Mouse (Mus musculus) kidney, embryonic 16.5 days (tissue): ENCODE results near the gene Stxbp3. TPM values are rescaled to one million over a fixed set of nuclear protein-coding genes. Genes with fewer than 3 reads are reported as not detected.

Experiments
- ATAC-seq: fragments of 200-750 bp; cut with Nextera tagmentation; 2 replicates; pipeline ENCODE4 v1.8.0; 2017; ENCODE audit warnings: moderate TSS enrichment; ENCODE audit not compliant: low FRiP score, low TSS enrichment
- H3K27ac ChIP-seq: fragments of 300-500 bp; sonication (generic); 2 replicates; pipeline ENCODE4 v1.5.1; 2014; ENCODE audit warnings: low read length
- H3K27me3 ChIP-seq: fragments of 300-500 bp; sonication (generic); 2 replicates; pipeline ENCODE4 v1.6.1; 2014; ENCODE audit warnings: low read length, control low read depth, mixed read lengths; ENCODE audit not compliant: insufficient read depth
- H3K36me3 ChIP-seq: fragments of 300-500 bp; sonication (generic); 2 replicates; pipeline ENCODE4 v1.6.1; 2014; ENCODE audit warnings: low read length, control low read depth, mixed read lengths; ENCODE audit not compliant: insufficient read depth
- H3K4me1 ChIP-seq: fragments of 300-500 bp; sonication (generic); 2 replicates; pipeline ENCODE4 v1.6.1; 2014; ENCODE audit warnings: low read length, control low read depth, mixed read lengths; ENCODE audit not compliant: insufficient read depth
- H3K4me2 ChIP-seq: fragments of 300-500 bp; sonication (generic); replicated peaks from 2 replicates; pipeline ENCODE4 v1.6.1; 2014; ENCODE audit warnings: low read depth, low read length
- H3K4me3 ChIP-seq: fragments of 300-500 bp; sonication (generic); 2 replicates; pipeline ENCODE4 v1.5.1; 2014; ENCODE audit warnings: mild to moderate bottlenecking, low read length
- H3K9ac ChIP-seq: fragments of 300-500 bp; sonication (generic); replicated peaks from 2 replicates; pipeline ENCODE4 v1.6.1; 2014; ENCODE audit warnings: low read length
- H3K9me3 ChIP-seq: fragments of 300-500 bp; sonication (generic); 2 replicates; pipeline ENCODE4 v1.6.1; 2016; ENCODE audit warnings: low read length, control low read depth
- WGBS: fragments of 180-500 bp; shearing (Covaris S2); extraction: QIAGEN DNeasy Blood & Tissue Kit; methylation state at CpG from one replicate; pipeline ENCODE4 v1.1.7; 2014; 5-methylcytosine and 5-hydroxymethylcytosine counted together
- polyA plus RNA-seq: library from polyadenylated mRNA; unstranded; fragments of >200 nt; fragmentation: Nextera tagmentation; extraction: Ambion mirVana; gene quantifications from 2 replicates; pipeline ENCODE4 v1.2.1, GENCODE M21; 2015

Stxbp3 gene
- polyA plus RNA-seq, 1 experiment from 2014 or later: 38.8 TPM

- ATAC-seq: no peak
- Histone ChIP-seq H3K4me1 (peaks cover 8% of the 10 kb centered on the region; the same call in 1 of the 2 replicates), H3K4me2 (no peak overlapping the region), H3K9ac (no peak overlapping the region), H3K27ac (no peak overlapping the region), H3K27me3 (peaks cover 6% of the 10 kb centered on the region), H3K36me3 (no peaks in the 10 kb centered on the region), H3K9me3 (no peaks in the 10 kb centered on the region), H3K4me3 (no peak overlapping the region)
- WGBS: 49% methylated on average over 7 of the region's 7 CpGs
Measured at GRCm38 (mm10) chr3:108764976-108765375, 75.3 kb downstream of the Stxbp3 start.

DNA sequence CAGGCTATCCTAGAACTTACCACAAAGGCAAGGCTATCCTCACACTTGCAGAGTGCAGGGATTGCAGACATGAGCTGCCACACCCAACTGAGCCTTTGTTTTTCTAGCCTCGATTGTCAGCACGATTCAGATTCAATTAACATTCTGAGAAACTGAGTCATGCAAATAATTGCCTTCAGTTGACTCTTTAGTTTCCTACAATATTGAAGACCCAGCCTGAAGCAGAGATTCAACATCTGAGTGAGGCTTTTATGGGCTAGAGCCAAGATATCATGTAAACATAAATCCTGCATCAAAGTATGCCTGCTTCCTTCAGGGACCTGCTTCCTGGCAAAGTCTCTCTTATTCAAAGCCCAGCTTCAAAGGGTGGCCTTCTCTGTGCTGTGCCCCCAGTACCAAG, 76.6 kb downstream of the Stxbp3 start:
- peaks cover 6% of the 10 kb centered on the region for H3K27me3 ChIP-seq
- H3K4me3 ChIP-seq: no peak overlapping the region
- no peaks in the 10 kb centered on the region for H3K9me3 ChIP-seq
- 0 out of 2 replicates have a peak, but pooled peaks cover 5% of the 10 kb centered on the region for H3K4me1 ChIP-seq
- H3K4me2 ChIP-seq: no peak overlapping the region
- no peak for ATAC-seq
- H3K36me3 ChIP-seq: no peaks in the 10 kb centered on the region
- no peak overlapping the region for H3K27ac ChIP-seq
- no peak overlapping the region for H3K9ac ChIP-seq
- WGBS: 59% methylated on average over 2 of the region's 2 CpGs

- Histone ChIP-seq H3K4me1 (0 out of 2 replicates have a peak, but pooled peaks cover 5% of the 10 kb centered on the region), H3K9ac (no peak overlapping the region), H3K27me3 (peaks cover 6% of the 10 kb centered on the region), H3K27ac (no peak overlapping the region), H3K4me3 (no peak overlapping the region), H3K9me3 (no peaks in the 10 kb centered on the region), H3K36me3 (no peaks in the 10 kb centered on the region), H3K4me2 (no peak overlapping the region)
- WGBS: 75% methylated on average over 7 of the region's 7 CpGs
- ATAC-seq: no peak
Measured at GRCm38 (mm10) chr3:108762597-108763111, 77.7 kb downstream of the Stxbp3 start.

DNA sequence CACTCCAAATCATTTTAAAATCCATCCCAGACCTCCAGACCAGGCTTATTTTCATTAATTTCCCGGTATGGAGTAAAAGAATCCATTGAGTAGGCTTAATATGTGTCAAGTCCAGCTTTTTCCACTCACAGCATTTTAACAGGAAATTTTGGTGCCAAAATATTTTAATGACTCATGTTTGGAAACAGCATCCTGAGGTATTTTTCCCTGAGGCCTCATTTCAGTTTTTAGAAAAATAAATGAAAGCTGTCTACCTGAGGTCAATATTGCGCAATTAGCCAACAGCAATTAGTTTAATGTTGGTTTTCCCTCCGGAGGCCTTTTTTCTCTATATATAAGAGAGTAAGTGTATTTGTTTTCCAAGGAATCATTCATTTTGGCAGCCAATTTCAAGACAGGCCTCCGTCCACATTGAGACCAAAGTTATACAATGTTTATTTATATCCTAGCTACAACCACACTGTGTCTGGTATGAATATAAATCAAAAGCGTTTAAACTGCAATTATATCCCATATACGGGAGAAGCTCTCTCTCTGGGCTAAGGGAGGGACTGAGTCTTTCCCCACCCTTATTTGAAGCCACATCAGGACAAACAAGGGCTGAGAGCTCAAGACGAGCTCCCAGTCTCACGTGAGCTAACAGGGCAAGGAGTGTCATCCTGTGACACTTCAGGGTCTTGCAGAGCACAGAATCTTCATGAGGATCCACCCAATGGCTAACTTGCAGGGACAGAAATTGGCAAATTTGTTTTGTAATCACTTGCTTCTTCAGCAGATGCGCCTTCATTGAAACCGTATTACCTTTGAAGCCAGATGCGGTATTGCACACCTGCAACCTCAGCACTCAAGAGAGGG, 80.5 kb downstream of the Stxbp3 start:
- Histone ChIP-seq H3K27me3 (peaks cover 14% of the 10 kb centered on the region), H3K4me2 (no peak overlapping the region), H3K4me3 (no peak overlapping the region), H3K9ac (no peak overlapping the region), H3K36me3 (no peaks in the 10 kb centered on the region), H3K9me3 (no peaks in the 10 kb centered on the region), H3K27ac (peak overlapping the region; percentile 4; the same call in 1 of the 2 replicates), H3K4me1 (0 out of 2 replicates have a peak, but pooled peaks cover 2% of the 10 kb centered on the region)
- 67% methylated on average over 11 of the region's 11 CpGs for WGBS
- ATAC-seq: peak; percentile 89

DNA sequence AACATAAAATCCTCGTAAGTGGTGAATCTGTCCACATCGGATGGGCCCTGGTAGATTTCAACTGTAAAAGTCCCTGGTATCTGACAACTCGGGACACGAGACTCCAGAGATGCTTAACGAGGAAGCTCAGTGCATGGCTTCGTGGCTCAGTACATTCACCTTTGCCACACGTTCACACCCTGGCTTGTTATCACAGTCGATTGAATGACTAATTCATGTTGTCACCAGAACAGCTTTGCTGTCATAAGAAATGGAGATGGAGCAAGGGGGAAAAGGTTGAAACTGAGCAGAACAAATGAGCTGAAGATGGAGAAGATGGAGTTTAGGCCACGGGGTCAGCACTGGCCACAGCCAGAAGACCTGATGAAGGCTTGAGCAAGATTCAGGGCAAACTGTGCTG, 82.8 kb downstream of the Stxbp3 start:
- Histone ChIP-seq H3K27me3 (peaks cover 14% of the 10 kb centered on the region), H3K36me3 (no peaks in the 10 kb centered on the region), H3K9ac (no peak overlapping the region), H3K4me2 (no peak overlapping the region), H3K4me1 (no peaks in the 10 kb centered on the region), H3K4me3 (no peak overlapping the region), H3K27ac (no peak overlapping the region), H3K9me3 (no peaks in the 10 kb centered on the region)
- no peak for ATAC-seq
- WGBS: 62% methylated on average over 9 of the region's 9 CpGs

- no peak overlapping the region for H3K27ac ChIP-seq
- H3K27me3 ChIP-seq: peaks cover 8% of the 10 kb centered on the region; the same call in 1 of the 2 replicates
- H3K36me3 ChIP-seq: no peaks in the 10 kb centered on the region
- H3K9ac ChIP-seq: no peak overlapping the region
- no peak for ATAC-seq
- H3K4me3 ChIP-seq: no peak overlapping the region
- no peaks in the 10 kb centered on the region for H3K9me3 ChIP-seq
- WGBS: 53% methylated on average over 1 of the region's 1 CpGs
- H3K4me1 ChIP-seq: no peaks in the 10 kb centered on the region
- H3K4me2 ChIP-seq: no peak overlapping the region
Measured at GRCm38 (mm10) chr3:108756131-108756530, 84.2 kb downstream of the Stxbp3 start.

DNA sequence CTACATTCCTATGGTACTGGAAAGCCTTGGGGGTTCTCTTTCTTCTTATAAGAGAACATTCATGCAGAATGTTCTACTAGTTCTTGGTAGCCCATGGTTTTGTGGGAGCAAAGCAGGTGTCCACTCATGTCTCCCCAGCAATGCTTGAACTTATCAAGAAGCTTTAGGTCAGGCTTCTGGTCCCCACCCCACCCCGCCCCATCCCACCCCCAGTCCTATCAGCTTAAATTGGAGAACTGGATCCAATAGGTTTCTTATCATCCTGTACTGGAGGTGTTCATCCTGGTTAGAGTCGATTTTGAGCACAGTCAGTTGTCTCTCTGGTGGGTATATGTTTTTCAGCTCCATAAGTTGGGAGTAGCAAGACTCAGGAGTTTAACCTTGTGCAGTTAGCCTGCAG, 84.8 kb downstream of the Stxbp3 start:
- Histone ChIP-seq H3K36me3 (no peaks in the 10 kb centered on the region), H3K4me2 (no peak overlapping the region), H3K9ac (no peak overlapping the region), H3K4me1 (no peaks in the 10 kb centered on the region), H3K9me3 (no peaks in the 10 kb centered on the region), H3K27me3 (peaks cover 8% of the 10 kb centered on the region; the same call in 1 of the 2 replicates), H3K4me3 (no peak overlapping the region), H3K27ac (no peak overlapping the region)
- no peak for ATAC-seq
- WGBS: 91% methylated on average over 2 of the region's 2 CpGs

- no peak for ATAC-seq
- Histone ChIP-seq H3K36me3 (no peaks in the 10 kb centered on the region), H3K9me3 (no peaks in the 10 kb centered on the region), H3K27me3 (peaks cover 8% of the 10 kb centered on the region; the same call in 1 of the 2 replicates), H3K27ac (no peak overlapping the region), H3K4me1 (no peaks in the 10 kb centered on the region), H3K4me3 (no peak overlapping the region), H3K9ac (no peak overlapping the region), H3K4me2 (no peak overlapping the region)
- 90% methylated on average over 1 of the region's 1 CpGs for WGBS
Measured at GRCm38 (mm10) chr3:108754541-108754940, 85.8 kb downstream of the Stxbp3 start.

DNA sequence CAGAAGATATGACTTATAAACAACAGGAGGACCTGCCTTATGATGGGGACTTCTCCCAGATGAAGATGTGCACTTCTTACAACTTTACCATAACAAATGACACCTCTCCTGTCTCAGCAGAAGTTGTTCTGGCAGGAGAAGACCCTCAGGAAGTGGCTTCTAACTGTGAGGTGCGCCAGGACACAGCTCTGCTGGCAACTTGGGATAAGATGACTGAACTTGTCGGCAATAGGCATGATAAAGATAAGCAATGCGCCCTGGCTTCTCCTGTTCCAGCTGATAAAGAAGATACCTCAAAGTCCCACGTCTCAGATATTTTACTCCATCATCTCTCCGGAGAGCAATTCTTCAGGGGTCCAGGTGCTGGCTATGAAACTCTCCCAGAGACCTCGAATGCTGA, 88.6 kb downstream of the Stxbp3 start:
- Histone ChIP-seq H3K4me1 (no peaks in the 10 kb centered on the region), H3K4me2 (no peak overlapping the region), H3K9me3 (no peaks in the 10 kb centered on the region), H3K9ac (no peak overlapping the region), H3K4me3 (no peak overlapping the region), H3K27me3 (peaks cover 6% of the 10 kb centered on the region; the same call in 1 of the 2 replicates), H3K36me3 (no peaks in the 10 kb centered on the region), H3K27ac (no peak overlapping the region)
- ATAC-seq: no peak
- 81% methylated on average over 6 of the region's 6 CpGs for WGBS

- H3K27ac ChIP-seq: no peak overlapping the region
- no peak overlapping the region for H3K4me2 ChIP-seq
- no peaks in the 10 kb centered on the region for H3K4me1 ChIP-seq
- H3K9ac ChIP-seq: no peak overlapping the region
- WGBS: 60% methylated on average over 6 of the region's 6 CpGs
- ATAC-seq: no peak
- H3K9me3 ChIP-seq: no peaks in the 10 kb centered on the region
- no peak overlapping the region for H3K4me3 ChIP-seq
- no peaks in the 10 kb centered on the region for H3K36me3 ChIP-seq
- H3K27me3 ChIP-seq: peaks cover 3% of the 10 kb centered on the region; the same call in 1 of the 2 replicates
Measured at GRCm38 (mm10) chr3:108751061-108751460, 89.3 kb downstream of the Stxbp3 start.
